Mouse (Mus musculus) v-Abl transformed pro-B cells (cell line): ENCODE results near the gene Notch4.
"Not testable (repeated sequence)": the region's sequence is repeated elsewhere in the genome, so short reads cannot be mapped to it uniquely, and the experiment has no call there.

ENCODE experiments used
- in situ Hi-C, 2 experiments: fragments of 400-800 bp; cut with MboI; formaldehyde crosslinking; loops; one replicate each; pipeline ENCODE4 v1.15.1; 2025; ENCODE audit not compliant: unreplicated experiment in 2 of 2

Notch4 gene

DNA sequence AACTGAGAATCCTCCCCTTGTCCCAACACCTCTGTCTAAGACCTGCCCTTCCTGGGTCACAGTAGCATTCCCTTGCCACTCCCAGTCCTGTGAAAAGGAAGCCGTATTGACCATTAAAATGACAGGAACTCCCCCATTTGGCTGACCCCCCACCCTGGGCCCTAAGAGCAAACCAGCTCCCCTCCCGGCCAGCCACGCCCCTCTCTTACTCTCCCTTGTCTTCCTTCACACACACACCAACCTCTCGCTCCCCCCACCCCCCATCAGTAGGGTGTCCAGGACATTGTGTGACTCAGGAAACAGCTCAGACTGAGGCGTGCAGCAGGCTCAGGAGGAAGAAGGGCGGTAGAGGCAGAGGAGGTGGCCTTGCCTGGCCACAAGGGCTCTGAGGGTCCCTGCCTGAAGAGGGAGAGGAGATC lies at the start of gene Notch4:
TSS of gene Notch4 (plus strand) at position 266 of the 419 bp plus-strand sequence.
- in situ Hi-C loops: loop anchor here in 1 of 2 experiments (25.0 kb wide), 1 partner anchor 402 kb away; the partner anchor contains the start of gene H2-DMb1

DNA sequence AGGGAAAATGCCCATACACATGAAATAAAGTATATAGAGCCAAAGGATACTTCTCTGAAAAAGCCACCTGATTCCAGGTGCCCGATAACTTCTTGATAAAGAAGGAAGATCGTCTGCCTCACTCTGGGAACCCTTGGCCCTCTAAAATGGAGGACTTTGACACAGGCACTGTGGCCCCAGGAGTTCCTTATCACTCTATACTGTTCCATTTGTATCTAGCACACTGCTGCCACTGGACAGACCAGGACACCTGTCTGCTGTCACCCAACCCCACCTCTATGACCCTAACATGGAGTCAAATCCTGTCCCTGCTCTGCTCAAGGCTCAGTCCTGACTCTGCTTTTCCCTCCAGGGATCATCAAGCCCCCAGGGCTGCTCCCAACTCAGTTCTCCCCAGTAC lies 47.6 kb upstream of the Notch4 start:
- in situ Hi-C loops: no loop called here

DNA sequence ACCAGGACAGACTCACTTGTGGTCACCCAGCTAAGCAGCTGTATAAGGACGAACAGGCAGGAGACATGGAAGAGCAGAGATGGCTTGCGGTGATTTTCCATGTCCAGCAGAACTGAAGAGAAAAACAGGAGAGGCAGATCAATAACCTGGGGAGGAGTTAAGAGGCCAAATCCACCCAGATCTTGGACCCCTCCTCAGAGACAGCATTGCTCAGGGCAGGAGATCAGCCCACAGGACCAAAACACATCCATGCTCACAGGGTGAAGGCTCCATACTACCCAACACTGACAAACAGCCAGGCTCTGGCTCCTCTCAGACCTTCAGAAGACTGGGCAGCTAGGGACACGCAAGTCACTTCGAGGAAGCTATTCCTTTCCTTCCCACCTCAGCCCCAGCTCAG lies 46.8 kb upstream of the Notch4 start, which contains the start of gene Btnl6:
TSS of gene Btnl6 (minus strand) at position 101 of the 400 bp plus-strand sequence.
- in situ Hi-C loops: no loop called here

DNA sequence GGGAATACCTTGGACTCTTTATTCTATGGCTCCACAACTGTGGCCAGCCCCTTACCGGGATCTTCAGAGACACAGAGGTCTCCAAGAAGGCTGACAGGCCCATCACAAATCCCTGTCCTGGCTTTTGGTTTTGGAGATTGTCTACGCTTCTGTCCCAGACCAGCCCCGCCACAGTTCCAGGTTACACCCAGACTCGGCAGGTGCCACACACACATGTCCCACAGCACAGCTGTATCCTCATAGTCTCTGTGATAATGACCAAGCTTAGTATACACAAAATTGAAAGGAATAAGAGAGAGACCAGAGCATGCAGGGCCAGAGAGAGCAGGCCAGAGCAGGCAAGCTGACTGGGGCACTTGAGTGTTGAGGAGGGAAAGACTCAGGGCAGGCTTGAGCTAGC lies 46.3 kb upstream of the Notch4 start:
- in situ Hi-C loops: no loop called here

DNA sequence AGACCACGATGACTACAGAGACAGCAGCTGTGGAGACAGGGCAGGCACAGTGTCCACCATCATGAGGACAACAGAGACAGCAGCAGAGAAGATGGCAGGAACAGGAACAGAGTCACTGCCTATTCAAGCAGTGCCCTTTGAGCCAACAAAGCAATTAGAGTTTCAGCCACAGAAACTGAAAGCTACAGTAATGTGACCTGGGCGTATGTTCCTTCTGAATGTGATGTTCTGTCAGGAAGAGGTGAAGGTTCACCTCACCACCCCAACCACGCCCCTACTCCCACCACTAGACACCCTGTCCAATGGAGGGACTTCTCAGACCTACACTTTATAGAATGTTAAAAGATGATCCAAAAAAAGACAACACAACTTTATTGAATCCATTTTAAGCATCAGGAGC lies 45.5 kb upstream of the Notch4 start:
- in situ Hi-C loops: not testable (repeated sequence)

DNA sequence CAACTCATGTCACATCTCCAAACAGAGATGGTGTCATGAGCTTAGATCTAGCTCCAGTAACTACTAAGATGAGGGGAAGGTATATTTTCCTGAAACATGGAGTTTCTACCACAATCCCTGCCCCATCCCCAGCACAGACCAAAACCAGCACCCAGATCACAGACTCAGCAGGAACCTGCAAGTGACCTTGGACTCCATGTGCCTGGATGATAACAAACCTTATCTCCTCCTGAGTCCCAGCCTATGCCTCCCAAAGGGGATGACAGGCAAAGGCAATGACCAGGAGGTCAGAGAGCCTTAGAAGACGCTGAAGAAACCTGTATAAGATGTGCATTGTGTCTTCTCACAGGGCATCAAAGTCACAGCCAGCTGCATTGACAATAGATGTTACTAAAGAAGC lies 45.1 kb upstream of the Notch4 start:
- in situ Hi-C loops: no loop called here

DNA sequence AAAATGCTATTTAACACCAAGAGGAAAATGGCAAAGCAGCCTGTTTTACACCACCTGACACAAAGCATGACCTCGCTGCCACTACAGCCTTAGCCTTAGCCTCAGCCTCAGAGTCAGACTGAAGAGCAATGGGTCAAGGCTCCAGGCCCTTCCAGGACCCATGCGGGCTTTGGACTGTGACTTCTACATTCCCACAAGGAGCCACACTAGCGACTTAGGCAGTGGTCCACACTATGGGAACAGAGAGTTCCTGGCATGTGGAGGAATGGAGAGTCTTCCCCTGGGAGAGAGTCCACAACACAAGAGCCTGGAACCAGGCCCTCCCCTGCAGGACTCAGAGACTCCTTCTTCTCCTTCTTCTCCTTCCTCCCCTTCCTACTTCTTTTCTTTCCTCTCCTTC lies 31.4 kb upstream of the Notch4 start:
- in situ Hi-C loops: no loop called here

DNA sequence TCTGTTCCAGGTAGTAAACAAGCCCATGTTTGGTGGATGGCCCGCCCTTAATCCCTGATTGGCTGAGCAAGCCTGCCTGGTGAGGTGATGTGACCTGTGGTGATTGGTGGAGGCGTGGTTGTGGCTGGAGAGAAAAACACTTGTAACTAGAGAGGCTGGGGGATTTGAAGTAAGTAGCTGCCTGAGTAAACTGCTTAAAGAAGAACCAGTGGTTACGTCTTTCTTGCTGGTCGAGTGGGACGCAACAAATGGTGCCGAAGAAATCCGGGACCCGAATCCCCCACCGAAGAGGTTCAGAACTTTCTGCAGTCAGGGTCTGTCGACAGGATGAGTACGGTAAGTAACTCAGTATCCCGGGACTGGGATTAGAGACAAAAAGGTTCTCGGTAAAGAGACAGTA lies 20.5 kb upstream of the Notch4 start:
- in situ Hi-C loops: loop anchor here in 1 of 2 experiments (10.0 kb wide), 1 partner anchor 109 kb away; no protein-coding TSS in a partner anchor

DNA sequence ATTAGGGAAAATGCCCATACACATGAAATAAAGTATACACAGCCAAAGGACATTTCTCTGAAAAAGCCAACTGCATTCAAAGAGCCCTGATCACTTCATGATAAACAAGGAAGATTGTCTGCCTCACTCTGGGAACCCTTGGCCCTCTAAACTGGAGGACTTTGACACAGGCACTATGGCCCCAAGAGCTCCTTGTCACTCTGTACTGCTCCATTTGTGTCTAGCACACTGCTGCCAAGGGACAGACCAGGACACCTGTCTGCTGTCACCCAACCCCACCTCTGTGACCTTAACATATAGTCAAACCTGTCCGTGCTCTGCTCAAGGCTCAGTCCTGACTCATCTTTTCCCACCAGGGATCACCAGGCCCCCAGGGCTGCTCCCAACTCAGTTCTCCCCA lies 17.3 kb upstream of the Notch4 start:
- in situ Hi-C loops: loop anchor here in 1 of 2 experiments (10.0 kb wide), 1 partner anchor 112 kb away; no protein-coding TSS in a partner anchor

DNA sequence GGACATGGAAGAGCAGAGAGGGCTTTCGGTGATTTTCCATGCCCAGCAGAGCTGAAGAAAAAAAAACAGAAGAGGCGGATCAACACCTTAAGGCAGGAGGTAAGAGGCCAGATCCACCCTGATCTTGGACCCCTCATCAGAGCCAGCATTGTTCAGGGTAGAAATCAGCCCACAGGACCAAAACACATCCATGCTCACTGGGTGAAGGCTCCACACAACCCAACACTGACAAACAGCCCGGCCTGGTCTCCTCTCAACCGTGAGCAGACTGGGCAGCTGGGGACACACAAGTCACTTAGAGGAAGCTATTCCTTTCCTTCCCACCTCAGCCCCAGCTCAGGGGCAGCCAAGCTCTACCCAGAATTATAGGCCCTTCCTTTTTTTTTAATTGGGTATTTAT lies 16.5 kb upstream of the Notch4 start:
- in situ Hi-C loops: loop anchor here in 1 of 2 experiments (10.0 kb wide), 1 partner anchor 113 kb away; no protein-coding TSS in a partner anchor

DNA sequence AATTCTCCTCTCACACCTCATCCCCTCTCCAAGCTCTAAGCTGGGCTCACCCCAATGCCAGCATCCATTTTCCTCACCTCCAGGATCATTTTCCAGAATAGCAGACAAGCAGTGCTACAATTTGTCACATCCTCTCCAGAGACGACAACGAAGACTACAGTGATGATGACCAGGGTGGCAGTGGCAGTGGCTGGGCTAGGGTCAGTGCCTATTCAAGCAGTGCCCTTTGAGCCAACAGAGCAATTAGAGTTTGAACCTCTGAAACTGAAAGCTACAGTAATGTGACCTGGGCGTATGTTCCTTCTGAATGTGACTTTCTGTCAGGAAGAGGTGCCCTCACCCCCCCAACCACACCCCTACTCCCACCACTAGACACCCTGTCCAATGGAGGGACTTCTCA lies 14.9 kb upstream of the Notch4 start:
- in situ Hi-C loops: loop anchor here in 1 of 2 experiments (10.0 kb wide), 1 partner anchor 114 kb away; no protein-coding TSS in a partner anchor

DNA sequence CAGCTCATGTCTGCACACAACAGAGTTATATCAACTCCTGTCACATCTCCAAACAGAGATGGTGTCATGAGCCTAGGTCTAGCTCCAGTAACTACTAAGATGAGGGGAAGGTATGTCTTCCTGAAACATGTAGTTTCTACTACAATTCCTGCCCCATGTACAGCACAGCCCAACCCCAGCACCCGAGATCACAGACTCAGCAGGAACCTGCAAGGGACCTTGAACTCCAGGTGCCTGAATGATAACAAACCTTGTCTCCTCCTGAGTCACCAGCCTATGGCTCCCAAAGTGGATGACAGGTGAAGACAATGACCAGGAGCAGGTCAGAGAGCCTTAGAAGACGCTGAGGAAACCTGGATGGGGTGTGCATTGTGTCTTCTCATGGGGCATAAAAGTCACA lies 14.2 kb upstream of the Notch4 start:
- in situ Hi-C loops: loop anchor here (10.0 to 25.0 kb wide), 3 partner anchors 115 to 505 kb away; partner anchors contain the start of gene H2-DMb1 (in 1 of the 2)

DNA sequence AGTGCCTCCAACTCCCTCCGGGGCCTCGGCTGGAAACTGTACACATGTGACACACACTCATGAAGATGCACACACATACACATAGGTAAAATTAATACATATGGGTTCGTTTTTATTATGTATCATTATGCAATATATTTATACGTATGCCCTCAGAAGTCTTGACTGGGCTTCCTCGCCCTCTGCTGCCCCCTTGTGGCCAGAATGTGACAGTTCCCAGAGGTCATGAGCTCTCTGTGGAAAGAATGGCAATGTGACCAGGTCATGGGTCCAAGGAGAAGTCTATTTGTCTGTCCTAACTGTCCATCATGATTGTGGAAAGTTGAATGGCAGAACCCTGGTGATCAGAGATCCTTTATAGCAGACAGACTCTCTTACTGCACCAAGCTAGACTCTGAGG lies 8.6 kb upstream of the Notch4 start:
- in situ Hi-C loops: loop anchor here in 1 of 2 experiments (10.0 to 25.0 kb wide), 3 partner anchors 121 to 511 kb away; partner anchors contain the start of gene H2-DMb1

DNA sequence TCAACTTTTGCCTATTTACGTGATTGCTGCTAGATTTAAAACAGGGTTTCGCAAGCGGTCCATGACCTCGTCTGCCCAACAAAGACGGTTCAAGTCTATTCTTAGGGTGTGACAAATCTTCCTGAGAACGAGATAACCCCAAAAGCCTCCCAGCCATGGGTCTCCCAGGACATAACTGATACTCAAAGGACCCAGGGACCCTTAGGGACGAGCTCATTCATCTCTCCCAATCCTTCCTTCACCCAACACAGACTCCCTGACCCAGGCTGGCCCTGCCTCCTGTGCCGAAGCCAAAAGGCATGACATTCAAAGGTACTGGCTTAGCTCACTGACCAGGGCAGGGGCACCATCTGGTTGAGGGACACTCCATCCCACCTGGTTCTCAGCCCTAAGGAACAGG lies 7.7 kb upstream of the Notch4 start:
- in situ Hi-C loops: loop anchor here in 1 of 2 experiments (10.0 to 25.0 kb wide), 3 partner anchors 122 to 512 kb away; partner anchors contain the start of gene H2-DMb1

DNA sequence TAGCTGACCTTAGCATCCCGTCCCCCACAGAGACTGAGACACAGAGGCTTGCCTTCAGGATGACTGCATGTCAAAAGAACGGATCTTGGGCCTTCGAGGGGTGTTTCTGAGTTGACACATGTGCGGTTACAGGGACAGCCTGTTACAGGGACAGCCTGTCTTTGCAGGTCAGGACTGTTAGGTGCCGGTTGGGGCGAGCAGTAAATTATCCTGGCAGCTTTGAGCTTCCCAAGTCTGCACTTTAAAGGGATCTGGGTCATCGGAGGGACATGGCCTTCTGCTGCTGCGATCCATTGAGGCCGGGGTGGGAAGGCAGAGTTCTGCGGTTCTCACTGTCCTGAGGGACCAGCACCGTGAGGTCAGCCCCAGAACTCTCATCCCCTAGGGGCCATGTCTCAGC lies 6.7 kb upstream of the Notch4 start:
- in situ Hi-C loops: loop anchor here in 1 of 2 experiments (10.0 to 25.0 kb wide), 3 partner anchors 123 to 513 kb away; partner anchors contain the start of gene H2-DMb1

DNA sequence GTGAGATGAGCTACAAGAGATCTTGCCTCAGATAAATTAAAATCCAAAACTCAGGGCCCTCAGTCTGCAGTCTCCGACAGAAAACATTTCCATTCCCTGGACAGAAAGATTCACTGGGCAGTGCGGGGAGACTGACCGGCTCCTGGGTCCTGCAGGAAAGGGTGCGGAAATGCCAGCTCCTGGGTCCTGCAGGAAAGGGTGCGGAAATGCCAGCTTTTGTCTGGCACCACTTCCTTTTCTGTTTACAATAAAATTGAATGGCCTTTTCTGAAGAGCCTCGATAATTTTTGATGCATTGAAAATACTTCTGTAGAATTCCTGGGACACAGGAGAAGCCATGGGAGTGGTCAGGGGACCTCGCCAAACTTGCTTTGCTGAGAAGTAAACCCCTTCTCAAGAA lies 5.0 kb upstream of the Notch4 start:
- in situ Hi-C loops: loop anchor here in 1 of 2 experiments (10.0 to 25.0 kb wide), 3 partner anchors 124 to 514 kb away; partner anchors contain the start of gene H2-DMb1

DNA sequence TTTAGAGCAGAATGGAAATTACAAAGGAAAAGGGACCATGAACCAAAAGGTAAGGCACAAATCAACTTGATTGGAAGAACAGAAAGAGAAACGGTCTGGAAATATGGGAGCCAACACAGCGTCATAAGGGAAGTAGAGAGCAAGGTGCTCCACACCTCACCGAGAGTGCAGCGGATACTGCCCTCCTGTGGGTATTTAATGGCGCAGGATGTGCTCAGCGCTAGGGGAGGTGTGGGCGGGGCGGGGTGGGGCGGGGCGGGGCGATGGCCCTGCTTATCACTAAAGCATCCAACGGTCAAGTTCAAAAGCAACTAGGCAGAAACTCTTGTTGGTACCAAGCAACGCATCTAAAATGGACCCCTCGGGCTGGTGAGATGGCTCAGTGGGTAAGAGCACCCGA lies 4.2 kb upstream of the Notch4 start:
- in situ Hi-C loops: loop anchor here in 1 of 2 experiments (10.0 to 25.0 kb wide), 3 partner anchors 125 to 515 kb away; partner anchors contain the start of gene H2-DMb1

DNA sequence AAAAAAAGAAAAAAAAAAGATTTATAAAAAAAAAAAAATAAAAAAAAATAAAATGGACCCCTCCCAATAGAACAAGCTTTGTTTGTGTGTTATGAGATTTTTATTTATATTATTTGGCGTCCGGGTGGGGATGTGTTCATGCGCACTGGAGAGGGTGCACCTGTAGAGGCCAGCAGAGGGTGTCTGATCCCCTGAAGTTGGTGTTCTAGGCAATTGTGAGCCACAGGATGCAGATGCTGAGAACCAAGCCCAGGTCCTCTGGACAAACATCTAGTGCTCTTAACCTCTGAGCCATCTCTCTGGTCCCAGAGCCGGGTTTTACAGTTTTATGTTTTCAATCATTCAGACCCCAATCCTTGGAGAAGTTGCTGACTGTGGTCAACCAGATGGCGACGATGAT lies 3.6 kb upstream of the Notch4 start:
- in situ Hi-C loops: loop anchor here in 1 of 2 experiments (25.0 kb wide), 1 partner anchor 398 kb away; the partner anchor contains the start of gene H2-DMb1

DNA sequence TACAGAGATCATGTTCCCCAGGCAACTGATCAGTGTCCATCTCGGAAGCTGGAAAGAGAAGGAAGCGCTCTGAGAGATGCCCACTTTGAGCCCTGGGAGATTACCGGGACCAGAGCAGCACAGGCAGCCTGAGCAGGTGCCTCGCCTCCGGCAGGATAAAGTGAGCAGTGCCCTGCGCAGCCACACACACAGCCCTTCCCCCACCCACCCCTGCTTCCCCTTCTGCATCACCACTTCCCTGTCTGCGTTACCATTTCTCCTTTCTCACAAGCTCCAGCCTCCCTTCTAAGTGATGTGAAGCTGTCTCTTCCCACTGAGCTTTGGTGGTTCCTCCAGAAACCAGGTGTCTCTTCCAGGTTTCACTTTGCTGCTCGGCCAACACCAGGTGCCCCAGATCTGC lies 2.9 kb upstream of the Notch4 start:
- in situ Hi-C loops: loop anchor here in 1 of 2 experiments (25.0 kb wide), 1 partner anchor 399 kb away; the partner anchor contains the start of gene H2-DMb1

DNA sequence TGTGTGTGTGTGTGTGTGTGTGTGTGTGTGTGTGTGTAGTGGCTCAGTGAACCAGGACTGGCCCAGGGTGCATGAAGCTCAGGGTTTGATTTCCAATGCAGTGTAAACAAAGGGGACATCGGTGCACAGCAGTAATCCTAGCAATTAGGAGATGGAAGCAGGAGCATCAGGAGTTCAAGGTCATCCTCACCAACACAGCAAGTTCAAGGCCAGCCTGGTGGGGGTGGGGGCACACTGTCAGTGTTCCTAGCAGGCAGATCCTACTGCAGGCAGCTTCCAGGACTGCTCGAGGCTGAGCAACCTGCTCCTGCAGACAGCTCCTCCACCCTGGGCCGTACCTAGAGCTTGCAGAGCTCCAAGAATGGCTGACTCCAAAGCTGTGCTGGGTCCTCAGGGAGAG lies 1.5 kb upstream of the Notch4 start:
- in situ Hi-C loops: loop anchor here in 1 of 2 experiments (25.0 kb wide), 1 partner anchor 400 kb away; the partner anchor contains the start of gene H2-DMb1

DNA sequence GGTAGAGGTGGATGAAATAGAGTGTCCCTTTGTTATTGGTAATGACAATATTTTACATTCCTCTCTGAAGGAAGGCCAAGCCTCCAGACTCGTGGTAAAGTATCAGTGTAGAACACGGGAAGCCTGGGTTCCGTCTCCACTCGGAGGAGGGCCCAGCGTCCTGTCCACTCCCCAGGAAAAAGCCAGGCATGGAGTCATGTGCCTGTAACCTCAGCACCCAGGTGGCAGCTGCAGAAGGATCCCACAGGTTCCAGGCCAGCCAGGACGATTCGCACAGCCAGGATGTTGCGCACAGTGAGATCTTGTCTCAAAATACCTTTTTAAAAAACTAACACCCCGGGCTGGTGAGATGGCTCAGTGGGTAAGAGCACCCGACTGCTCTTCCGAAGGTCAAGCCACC lies 714 bp upstream of the Notch4 start:
- in situ Hi-C loops: loop anchor here in 1 of 2 experiments (25.0 kb wide), 1 partner anchor 401 kb away; the partner anchor contains the start of gene H2-DMb1

DNA sequence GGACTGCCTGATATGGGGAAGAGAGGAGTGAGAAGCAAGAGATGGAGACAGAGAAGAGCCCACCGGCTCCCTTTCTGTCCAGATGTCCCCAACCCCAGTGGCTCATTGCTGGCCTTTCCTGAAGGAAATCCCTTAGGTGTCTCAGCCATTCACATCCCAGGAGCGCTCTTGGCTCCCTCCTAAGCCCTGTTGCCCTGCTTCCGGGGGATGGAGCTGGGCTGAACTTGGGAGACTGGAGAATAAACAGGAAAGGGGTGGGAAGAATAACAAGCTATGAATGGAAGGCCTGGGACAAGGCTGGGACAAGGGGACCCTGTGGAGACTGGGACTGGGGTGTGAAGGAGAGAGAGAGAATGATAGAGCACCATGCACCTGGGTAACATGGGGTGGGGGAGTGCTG lies 728 bp downstream of the Notch4 start:
- in situ Hi-C loops: loop anchor here (5.0 to 25.0 kb wide), 2 partner anchors 53 to 402 kb away; partner anchors contain the start of genes Egfl8 (in 2 of the 2) and H2-DMb1 (in 1 of the 2)
